Mouse (Mus musculus): ENCODE measurements at regions not wholly inside any gene's neighbourhood (a gene's known extent, or its start where the extent isn't known, plus 50 kb on each side); places are given as distances from the start of the nearest gene placed in this dataset.

DNA sequence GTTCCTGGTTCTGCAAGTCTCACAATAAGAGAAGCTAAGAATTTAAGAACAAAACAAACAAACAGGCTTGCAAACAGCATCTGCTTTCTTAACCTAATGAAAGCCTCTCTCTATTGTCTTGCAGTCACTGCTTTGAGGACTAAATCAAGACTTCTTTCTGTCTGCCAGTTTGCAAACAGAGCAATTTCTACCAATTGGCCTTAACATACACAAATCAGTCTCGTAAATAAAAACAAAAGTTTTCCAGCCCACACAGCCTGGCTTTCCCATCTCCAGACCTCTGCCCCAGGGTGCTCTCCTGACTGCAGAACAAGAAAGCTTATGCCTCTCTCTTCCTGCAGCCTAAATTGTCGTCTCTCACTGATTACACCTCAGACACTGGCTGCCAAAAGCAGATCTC lies 96.1 kb upstream of the Msx1 start:
- TF ChIP-seq CTCF (IDR thresholded peaks at IDR 0.05; ENCODE audit: extremely low read depth, insufficient read depth, low read length) (no peak), POLR2A (IDR thresholded peaks at IDR 0.05; ENCODE audit: extremely low read depth, insufficient read depth, low read length) (no peak)
